In genomic region chr5:145114606-145115473, GRCm38 (mm10) we compare ENCODE assay signal across 8 mouse cellular contexts. TPM values are rescaled to one million over a fixed set of nuclear protein-coding genes. Genes with fewer than 3 reads are reported as not detected.
DNase-seq lines count a peak whose midpoint lies in the region; ATAC-seq lines count a peak whose summit lies in the region.

No protein-coding gene starts in this region.

- H3K27ac ChIP-seq in embryonic facial prominence, embryonic 14.5 days (replicated peaks; ENCODE audit: low read depth, low read length): peak overlapping the region; percentile 61
- peak overlapping the region; percentile 91 for H3K27ac ChIP-seq in heart, embryonic 16.5 days (ENCODE audit: low read length)
- peak overlapping the region; percentile 99 for H3K27ac ChIP-seq in macrophage

- H3K4me2 ChIP-seq in embryonic facial prominence, embryonic 14.5 days (ENCODE audit: low read depth, low read length): peak overlapping the region; percentile 87
- H3K4me2 ChIP-seq in heart, embryonic 16.5 days (ENCODE audit: low read depth, low read length): peak overlapping the region; percentile 87

- peaks cover 12% of the 10 kb centered on the region for H3K36me3 ChIP-seq in embryonic facial prominence, embryonic 14.5 days (ENCODE audit: control insufficient read depth, insufficient read depth, low read length)
- H3K36me3 ChIP-seq in heart, embryonic 16.5 days (ENCODE audit: control insufficient read depth, insufficient read depth): peaks cover 8% of the 10 kb centered on the region
- H3K36me3 ChIP-seq in macrophage (ENCODE audit: inconsistent target): peaks cover 26% of the 10 kb centered on the region; the same call in 1 of the 2 replicates

- no peaks in the 10 kb centered on the region for H3K9me3 ChIP-seq in embryonic facial prominence, embryonic 14.5 days (ENCODE audit: control insufficient read depth, low read length)
- no peaks in the 10 kb centered on the region for H3K9me3 ChIP-seq in heart, embryonic 16.5 days (replicated peaks; ENCODE audit: control insufficient read depth, low read length)

- no peaks in the 10 kb centered on the region for H3K4me1 ChIP-seq in embryonic facial prominence, embryonic 14.5 days (ENCODE audit: control insufficient read depth, insufficient read depth, low read length)
- peaks cover 8% of the 10 kb centered on the region for H3K4me1 ChIP-seq in heart, embryonic 16.5 days (ENCODE audit: control insufficient read depth, insufficient read depth, low read length)

- ATAC-seq in embryonic facial prominence, embryonic 14.5 days (ENCODE audit: low read depth): peak; percentile 13; the same call in 1 of the 2 replicates
- peak; percentile 51 for ATAC-seq in heart, embryonic 16.5 days (replicated peaks; ENCODE audit: extremely low read depth, insufficient read depth, low FRiP score)

- H3K27me3 ChIP-seq in embryonic facial prominence, embryonic 14.5 days (replicated peaks; ENCODE audit: control insufficient read depth, insufficient read depth, low read length): no peaks in the 10 kb centered on the region
- H3K27me3 ChIP-seq in heart, embryonic 16.5 days (ENCODE audit: control insufficient read depth, insufficient read depth, low read length): no peaks in the 10 kb centered on the region

- WGBS in embryonic facial prominence, embryonic 14.5 days: 35% methylated on average over 17 of the region's 40 CpGs
- WGBS in heart, embryonic 16.5 days: 12% methylated on average over 38 of the region's 40 CpGs
- 4% methylated on average over 40 of the region's 40 CpGs for WGBS in macrophage (ENCODE audit: missing documents)

- H3K9ac ChIP-seq in embryonic facial prominence, embryonic 14.5 days (ENCODE audit: low read depth, low read length): peak overlapping the region; percentile 81
- peak overlapping the region; percentile 84 for H3K9ac ChIP-seq in heart, embryonic 16.5 days (ENCODE audit: low read length)

- DNase-seq in A20 (ENCODE audit: low read depth, low spot score) (peak; percentile 91), MN1 (ENCODE audit: low spot score) (peak; percentile 65)
- DNase-seq in embryonic facial prominence, embryonic 14.5 days (ENCODE audit: low spot score): peak; percentile 44
- DNase-seq in kidney, postnatal 10 days: peak; percentile 82
- peak; percentile 39 for DNase-seq in right cerebral cortex, postnatal 25 days
- DNase-seq in left cerebral cortex, adult 8-10 months (ENCODE audit: low spot score in 2 of 2): no peak

- peak overlapping the region; percentile 67 for H3K4me3 ChIP-seq in embryonic facial prominence, embryonic 14.5 days (ENCODE audit: low read depth, low read length)
- peak overlapping the region; percentile 74 for H3K4me3 ChIP-seq in heart, embryonic 16.5 days (ENCODE audit: low read length)
- peak overlapping the region; percentile 84 for H3K4me3 ChIP-seq in macrophage (ENCODE audit: inconsistent target)

- H3K79me2 ChIP-seq in macrophage (ENCODE audit: inconsistent target): peaks cover 54% of the 10 kb centered on the region

RNA-seq across cellular contexts. Expression of gene Arpc1b, which starts 0.8 kb away (rescaled TPM):
- 222 and 228 TPM in 2 replicates for polyA plus RNA-seq in embryonic facial prominence, embryonic 14.5 days (2014; fragmentation: Nextera tagmentation; extraction: Ambion mirVana)
- 263 and 300 TPM in 2 replicates for polyA plus RNA-seq in heart, embryonic 16.5 days (2015; fragmentation: Nextera tagmentation; extraction: Ambion mirVana)
- total RNA-seq in macrophage (2018; cell fraction: chromatin; rRNA removed): 100 to 1,000 TPM; 343 to 668 (median 545) TPM
- 100 to 1,000 TPM; 519 to 764 (median 670) TPM for total RNA-seq in macrophage (2018; cell fraction: cytosol; rRNA removed)
- 100 to 1,000 TPM; 379 to 691 (median 534) TPM for total RNA-seq in macrophage (2018; cell fraction: nucleus; rRNA removed)
- polyA plus RNA-seq in macrophage (2018): 401 to 795 TPM (median 759 TPM) in 3 replicates
- 10 to 100 TPM; 17.4 to 47.4 (median 23.9) TPM for total RNA-seq in left cerebral cortex, adult 8-10 months (2022)

RNA-seq across cellular contexts. Expression of gene Pdap1, which starts 25.2 kb away (rescaled TPM):
- polyA plus RNA-seq in embryonic facial prominence, embryonic 14.5 days (2014; fragmentation: Nextera tagmentation; extraction: Ambion mirVana): 84.2 and 97.1 TPM in 2 replicates
- polyA plus RNA-seq in heart, embryonic 16.5 days (2015; fragmentation: Nextera tagmentation; extraction: Ambion mirVana): 46.0 and 49.8 TPM in 2 replicates
- 10 to 100 TPM; 17.8 to 64.3 (median 41.5) TPM for total RNA-seq in macrophage (2018; cell fraction: chromatin; rRNA removed)
- total RNA-seq in macrophage (2018; cell fraction: cytosol; rRNA removed): 10 to 100 TPM; 26.7 to 39.4 (median 31.9) TPM
- total RNA-seq in macrophage (2018; cell fraction: nucleus; rRNA removed): 10 to 100 TPM in 25 of 26 experiments, 1 to 10 TPM in 1; 7.9 to 39.1 (median 20.0) TPM
- 39.1 to 134 TPM (median 69.9 TPM) in 3 replicates for polyA plus RNA-seq in macrophage (2018)
- 100 to 1,000 TPM in 1 of 4 experiments, 10 to 100 TPM in 3; 77.5 to 101 (median 86.1) TPM for total RNA-seq in left cerebral cortex, adult 8-10 months (2022)

RNA-seq across cellular contexts. Expression of gene Bud31, which starts 25.3 kb away (rescaled TPM):
- polyA plus RNA-seq in embryonic facial prominence, embryonic 14.5 days (2014; fragmentation: Nextera tagmentation; extraction: Ambion mirVana): 177 and 182 TPM in 2 replicates
- 118 and 134 TPM in 2 replicates for polyA plus RNA-seq in heart, embryonic 16.5 days (2015; fragmentation: Nextera tagmentation; extraction: Ambion mirVana)
- total RNA-seq in macrophage (2018; cell fraction: chromatin; rRNA removed): 100 to 1,000 TPM in 17 of 26 experiments, 10 to 100 TPM in 9; 78.4 to 282 (median 114) TPM
- total RNA-seq in macrophage (2018; cell fraction: cytosol; rRNA removed): 100 to 1,000 TPM; 116 to 165 (median 134) TPM
- total RNA-seq in macrophage (2018; cell fraction: nucleus; rRNA removed): 100 to 1,000 TPM in 18 of 26 experiments, 10 to 100 TPM in 8; 82.6 to 220 (median 107) TPM
- 133 to 160 TPM (median 139 TPM) in 3 replicates for polyA plus RNA-seq in macrophage (2018)
- total RNA-seq in left cerebral cortex, adult 8-10 months (2022): 10 to 100 TPM; 70.3 to 76.5 (median 74.1) TPM

RNA-seq across cellular contexts. Expression of gene Kpna7, which starts 31.0 kb away (rescaled TPM):
- not detected in 2 replicates for polyA plus RNA-seq in embryonic facial prominence, embryonic 14.5 days (2014; fragmentation: Nextera tagmentation; extraction: Ambion mirVana)
- polyA plus RNA-seq in heart, embryonic 16.5 days (2015; fragmentation: Nextera tagmentation; extraction: Ambion mirVana): 0.11 TPM in 1 of 2 replicates, not detected in the other
- total RNA-seq in macrophage (2018; cell fraction: chromatin; rRNA removed): not detected
- total RNA-seq in macrophage (2018; cell fraction: cytosol; rRNA removed): not detected
- total RNA-seq in macrophage (2018; cell fraction: nucleus; rRNA removed): not detected
- polyA plus RNA-seq in macrophage (2018): not detected in 3 replicates
- not detected for total RNA-seq in left cerebral cortex, adult 8-10 months (2022)

RNA-seq across cellular contexts. Expression of gene Arpc1a, which starts 31.2 kb away (rescaled TPM):
- 138 and 150 TPM in 2 replicates for polyA plus RNA-seq in embryonic facial prominence, embryonic 14.5 days (2014; fragmentation: Nextera tagmentation; extraction: Ambion mirVana)
- polyA plus RNA-seq in heart, embryonic 16.5 days (2015; fragmentation: Nextera tagmentation; extraction: Ambion mirVana): 91.5 and 93.7 TPM in 2 replicates
- total RNA-seq in macrophage (2018; cell fraction: chromatin; rRNA removed): 10 to 100 TPM; 27.9 to 66.9 (median 46.8) TPM
- total RNA-seq in macrophage (2018; cell fraction: cytosol; rRNA removed): 10 to 100 TPM; 54.4 to 92.7 (median 68.5) TPM
- total RNA-seq in macrophage (2018; cell fraction: nucleus; rRNA removed): 10 to 100 TPM; 21.3 to 70.8 (median 39.7) TPM
- 37.0 to 93.9 TPM (median 74.8 TPM) in 3 replicates for polyA plus RNA-seq in macrophage (2018)
- 100 to 1,000 TPM; 213 to 219 (median 216) TPM for total RNA-seq in left cerebral cortex, adult 8-10 months (2022)

Comparison
In these comparisons a context has a peak if more than half of its experiments do, and no peak if none do; other contexts are left out.
1. DNase-seq: peak in A20 (single experiment), MN1 (single experiment), embryonic facial prominence, embryonic 14.5 days (single experiment), kidney, postnatal 10 days (single experiment) and right cerebral cortex, postnatal 25 days (single experiment); none in left cerebral cortex, adult 8-10 months (0 of 2).
2. Peak in every context shown above with its lines, with median percentiles within 50 percentile points of each other: H3K27ac ChIP-seq and H3K4me3 ChIP-seq.